Mouse (Mus musculus): Measurements from ENCODE around the gene Mrgprf.

DNA sequence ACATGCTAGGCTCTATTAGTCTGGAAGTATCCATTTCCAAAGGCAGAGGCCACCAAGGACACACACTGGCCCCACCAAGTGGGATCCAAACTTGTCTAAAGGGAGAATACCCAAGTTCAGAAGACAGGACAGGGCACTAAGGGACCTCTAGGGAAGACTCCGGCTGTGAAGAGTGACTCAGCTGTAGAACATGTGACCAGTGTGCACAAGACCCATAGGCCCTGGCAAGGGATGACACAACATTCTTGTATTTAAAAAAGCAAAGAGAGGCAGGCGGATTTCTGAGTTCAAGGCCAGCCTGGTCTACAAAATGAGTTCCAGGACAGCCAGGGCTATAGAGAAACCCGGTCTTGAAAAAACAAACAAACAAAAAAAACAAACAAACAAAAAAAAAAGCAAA lies 25.1 kb upstream of the Mrgprf start:
- TF ChIP-seq CTCF (IDR thresholded peaks at IDR 0.05; ENCODE audit: borderline replicate concordance, insufficient read depth, low read depth, low read length) (no peak), POLR2A (IDR thresholded peaks at IDR 0.05; ENCODE audit: borderline replicate concordance, insufficient read depth, low read length) (no peak)
